Mouse (Mus musculus): ENCODE measurements around the gene Lmod3. TPM values are rescaled to one million over a fixed set of nuclear protein-coding genes. Genes with fewer than 3 reads are reported as not detected.

Lmod3 gene
- total RNA-seq, 2 experiments from 2014 or later: not detected

DNA sequence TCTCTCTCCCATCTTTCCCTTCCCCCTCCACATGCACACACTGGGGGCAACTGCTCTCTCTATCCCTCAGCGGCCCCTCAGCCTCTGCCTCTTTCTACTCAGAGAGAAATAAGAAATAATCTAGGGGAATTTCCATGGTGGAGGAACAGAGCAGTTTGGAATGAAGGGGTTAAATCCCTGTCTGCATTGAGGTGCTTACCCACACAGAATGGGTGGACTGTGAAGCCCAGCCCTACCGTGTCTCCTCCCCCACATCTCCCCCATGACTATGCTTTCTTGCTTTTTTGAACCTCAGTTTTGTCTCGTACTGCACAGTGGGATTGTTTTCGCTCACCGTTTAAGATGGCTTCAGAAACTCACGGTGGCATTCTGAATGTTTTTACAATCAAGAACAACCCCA is 30.2 kb downstream of the Lmod3 start:
- H3K4me3 ChIP-seq: no peak overlapping the region
- intact Hi-C loops (cut with DNase I): no loop called here
- DNase-seq (ENCODE audit: extremely low spot score in 1 of 2, low spot score in 2 of 2): no peak
- H3K27ac ChIP-seq: peak overlapping the region; percentile 5; the same call in 1 of the 2 replicates
- TF ChIP-seq CTCF (IDR thresholded peaks at IDR 0.05): no peak

DNA sequence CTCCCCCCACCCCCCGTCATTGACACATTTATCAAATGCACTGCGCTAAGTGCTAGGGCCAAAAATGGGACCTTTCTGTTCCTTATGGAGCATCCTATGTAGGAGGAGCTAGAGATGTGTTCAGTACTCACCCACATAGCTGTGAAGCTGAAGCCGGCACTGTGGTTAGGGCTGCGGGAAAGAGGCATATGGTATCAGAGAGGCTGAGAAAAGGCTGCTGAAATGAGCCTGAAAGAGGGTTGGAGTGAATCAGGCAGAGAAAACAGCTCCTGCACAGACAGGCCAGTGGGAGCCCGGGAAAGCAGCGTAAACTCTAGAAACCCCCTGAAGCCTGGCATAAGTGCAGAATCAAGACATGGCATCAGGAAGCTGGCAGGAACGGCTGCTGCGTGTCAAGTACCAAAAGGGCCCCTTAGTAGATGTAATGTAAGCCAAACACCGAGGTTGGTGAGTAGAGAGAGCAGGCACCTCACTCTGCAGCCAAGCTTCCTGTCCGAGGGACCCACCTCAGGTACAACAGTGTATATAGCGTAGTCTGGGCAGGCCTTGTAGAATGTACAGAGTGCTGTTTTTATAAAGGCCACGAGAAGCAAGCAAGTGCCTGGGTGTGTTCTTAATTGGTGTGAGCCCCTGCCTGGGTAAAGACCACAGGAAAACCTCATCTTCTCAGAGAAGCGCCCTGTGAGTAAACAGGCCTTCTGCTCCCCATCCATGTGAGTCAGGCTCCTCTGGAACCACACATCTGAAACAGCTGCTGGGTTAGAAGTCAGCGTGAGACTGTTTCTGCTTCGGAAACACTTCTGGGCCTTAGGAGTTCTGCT is 31.1 kb downstream of the Lmod3 start:
- intact Hi-C loops (cut with DNase I): no loop called here
- Histone ChIP-seq H3K4me3 (no peak overlapping the region), H3K27ac (peak overlapping the region; percentile 68)
- peak; percentile 48 to 68 for DNase-seq (ENCODE audit: extremely low spot score in 1 of 2, low spot score in 2 of 2)
- no peak for TF ChIP-seq CTCF (IDR thresholded peaks at IDR 0.05)

DNA sequence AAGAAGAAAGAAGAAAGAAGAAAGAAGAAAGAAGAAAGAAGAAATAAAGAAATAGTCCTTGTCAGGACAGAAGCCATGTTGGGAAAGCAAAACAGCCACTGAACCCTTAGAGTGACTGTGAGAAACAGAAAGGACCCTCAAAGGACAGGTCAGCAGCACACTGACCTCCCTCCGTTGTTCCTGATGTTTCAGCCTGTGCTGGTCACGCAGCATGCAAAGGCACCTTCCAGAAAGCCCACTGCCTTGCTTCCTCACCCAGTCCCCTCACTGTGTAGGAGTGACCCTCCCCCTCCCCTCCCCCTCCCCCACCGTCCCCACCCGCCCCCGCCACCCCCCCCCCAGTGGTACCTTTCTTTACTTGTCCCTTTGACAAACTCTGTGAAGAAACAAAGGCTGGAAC is 31.9 kb downstream of the Lmod3 start:
- DNase-seq (ENCODE audit: extremely low spot score in 1 of 2, low spot score in 2 of 2): no peak
- Histone ChIP-seq H3K4me3 (no peak overlapping the region), H3K27ac (no peak overlapping the region)
- no peak for TF ChIP-seq CTCF (IDR thresholded peaks at IDR 0.05)
- intact Hi-C loops (cut with DNase I): no loop called here

DNA sequence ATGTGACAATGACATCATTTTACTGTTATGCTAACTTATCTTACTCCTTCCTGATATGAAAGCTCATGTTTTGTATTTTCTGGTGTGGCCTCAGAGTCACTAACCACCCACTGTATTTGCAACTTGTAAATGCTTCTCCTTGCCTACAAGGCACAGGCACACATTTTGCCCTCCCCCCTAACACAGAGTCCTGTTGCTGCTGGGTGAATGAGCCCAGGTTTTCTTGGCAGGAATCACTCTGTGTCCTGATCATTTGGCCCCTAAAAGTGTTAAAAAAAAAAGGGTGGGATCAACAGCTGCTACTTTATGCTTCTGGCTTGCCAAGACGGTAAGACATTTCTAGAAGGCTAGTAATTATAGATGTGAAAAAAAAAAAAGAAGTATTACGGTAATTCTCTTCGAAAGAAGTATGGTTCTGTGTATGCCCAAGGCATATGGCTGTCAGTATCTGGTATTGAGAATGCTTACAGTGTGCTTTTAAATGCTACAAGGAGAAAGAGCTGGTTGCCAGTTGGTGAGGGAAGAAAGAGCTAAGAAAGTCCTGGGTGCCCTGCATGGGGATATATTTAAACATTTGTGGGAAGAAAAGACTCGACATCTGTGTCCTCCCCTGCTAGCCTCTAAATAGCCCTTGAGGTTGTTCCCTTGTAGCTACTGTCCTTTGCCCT is 36.3 kb downstream of the Lmod3 start:
- no peak overlapping the region for H3K4me3 ChIP-seq
- peak overlapping the region; percentile 28; the same call in 1 of the 2 replicates for H3K27ac ChIP-seq
- TF ChIP-seq CTCF (IDR thresholded peaks at IDR 0.05): no peak
- no peak for DNase-seq (ENCODE audit: extremely low spot score in 1 of 2, low spot score in 2 of 2)
- intact Hi-C loops (cut with DNase I): no loop called here

DNA sequence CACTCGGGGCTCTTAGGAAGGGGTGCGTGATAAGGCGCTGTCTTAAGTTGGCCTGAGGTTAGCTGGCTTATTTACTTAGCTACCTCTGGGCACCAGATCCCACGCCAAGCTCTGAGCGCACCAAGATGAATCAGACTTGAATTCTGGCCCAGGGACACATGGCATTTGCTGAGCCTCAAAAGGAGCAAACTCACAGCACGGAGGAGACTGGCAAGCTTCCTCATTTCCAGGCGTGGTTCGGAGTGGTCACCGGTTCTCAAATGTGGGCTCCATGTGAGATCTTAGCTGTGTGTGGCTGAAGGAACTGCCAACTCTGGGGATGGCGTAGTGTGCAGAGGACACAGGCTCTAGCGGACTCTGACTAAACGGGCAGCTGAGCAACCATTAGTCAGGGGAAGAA is 40.6 kb downstream of the Lmod3 start:
- peak overlapping the region; percentile 94; the same call in 1 of the 2 replicates for H3K27ac ChIP-seq
- DNase-seq (ENCODE audit: extremely low spot score in 1 of 2, low spot score in 2 of 2): peak; percentile 29 to 61
- TF ChIP-seq CTCF (IDR thresholded peaks at IDR 0.05): no peak

DNA sequence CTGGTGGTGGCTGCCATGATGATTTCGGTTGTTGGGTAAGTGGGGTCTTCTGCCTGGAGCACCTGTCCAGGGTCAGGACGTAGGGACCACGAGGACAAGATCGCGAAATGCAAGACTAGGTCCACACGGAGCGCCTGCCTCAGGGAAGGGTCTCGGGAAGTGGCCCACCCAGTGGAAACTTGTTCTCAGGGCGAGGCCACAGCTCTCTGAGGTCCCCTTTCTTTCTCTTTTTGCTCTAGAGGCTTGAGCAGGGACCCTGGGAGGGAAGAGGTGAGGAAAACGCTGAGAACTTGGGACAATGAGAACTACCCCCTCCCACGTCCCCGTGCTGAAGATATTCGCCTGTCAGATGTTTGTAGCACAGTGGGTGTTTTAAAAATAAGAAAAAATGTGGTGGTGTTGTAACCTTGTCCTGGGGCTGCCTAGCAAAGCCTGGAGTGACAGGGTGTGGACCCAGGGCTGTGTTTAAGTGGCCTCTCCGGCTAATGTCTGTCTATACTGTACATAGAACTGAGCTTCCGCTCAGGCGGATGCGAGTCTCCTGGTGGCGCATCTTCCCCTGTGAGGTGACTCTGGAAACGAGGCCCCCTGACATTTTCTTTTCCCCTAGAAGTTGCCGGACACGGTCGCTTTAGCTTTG is 41.5 kb downstream of the Lmod3 start:
- no peak; the same call in 1 of the 2 replicates for TF ChIP-seq CTCF (IDR thresholded peaks at IDR 0.05)
- Histone ChIP-seq H3K27ac (peak overlapping the region; percentile 94), H3K4me3 (peak overlapping the region; percentile 83)
- intact Hi-C loops (cut with DNase I): no loop called here
- no peak for DNase-seq (ENCODE audit: extremely low spot score in 1 of 2, low spot score in 2 of 2)

More for the DNA sequence above, 40.6 kb downstream of the Lmod3 start:
- peak overlapping the region; percentile 83 for H3K4me3 ChIP-seq
- intact Hi-C loops (cut with DNase I): no loop called here

DNA sequence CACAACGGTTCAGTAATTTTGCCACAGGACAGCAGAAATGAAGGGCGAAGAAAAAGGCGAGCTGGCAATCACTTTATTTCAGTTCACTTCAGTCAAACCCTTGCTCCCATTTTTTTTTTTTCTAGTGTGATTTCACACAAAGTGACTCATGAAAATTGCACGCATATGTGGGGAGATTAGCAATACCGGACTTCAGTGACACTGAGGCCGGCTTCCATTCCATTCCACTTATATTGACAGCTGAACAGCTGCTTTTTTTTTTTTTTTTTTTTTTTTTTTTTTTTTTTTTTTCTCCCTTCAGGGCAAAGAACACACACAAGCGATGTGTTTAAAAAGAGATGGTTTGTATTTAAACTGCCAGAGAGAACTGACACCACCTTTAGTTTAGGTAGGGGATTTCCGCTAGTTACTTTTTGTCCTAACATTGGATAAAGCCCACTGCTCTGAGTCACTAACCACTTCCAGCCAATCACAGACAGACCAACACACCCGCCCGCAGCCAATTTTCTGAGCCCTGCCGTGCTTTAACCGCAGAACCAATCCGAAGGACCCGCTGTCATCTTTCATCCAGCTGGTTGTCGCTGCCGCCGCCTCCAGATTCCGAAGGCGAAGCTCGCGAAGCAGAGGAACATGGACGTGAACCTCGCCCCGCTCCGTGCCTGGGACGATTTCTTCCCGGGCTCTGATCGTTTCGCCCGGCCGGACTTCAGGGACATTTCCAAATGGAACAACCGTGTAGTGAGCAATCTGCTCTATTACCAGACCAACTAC is 42.2 kb downstream of the Lmod3 start, which contains the start of gene Arl6ip5:
Arl6ip5 (plus strand) TSS at position 499 of the 771 bp plus-strand sequence.
- H3K4me3 ChIP-seq: peak within 1 kb of the TSS; percentile 83
- H3K27ac ChIP-seq: peak within 1 kb of the TSS; percentile 94
- TF ChIP-seq CTCF (IDR thresholded peaks at IDR 0.05): no peak
- intact Hi-C loops (cut with DNase I): no loop called here
- DNase-seq (ENCODE audit: extremely low spot score in 1 of 2, low spot score in 2 of 2): peak; percentile 88

DNA sequence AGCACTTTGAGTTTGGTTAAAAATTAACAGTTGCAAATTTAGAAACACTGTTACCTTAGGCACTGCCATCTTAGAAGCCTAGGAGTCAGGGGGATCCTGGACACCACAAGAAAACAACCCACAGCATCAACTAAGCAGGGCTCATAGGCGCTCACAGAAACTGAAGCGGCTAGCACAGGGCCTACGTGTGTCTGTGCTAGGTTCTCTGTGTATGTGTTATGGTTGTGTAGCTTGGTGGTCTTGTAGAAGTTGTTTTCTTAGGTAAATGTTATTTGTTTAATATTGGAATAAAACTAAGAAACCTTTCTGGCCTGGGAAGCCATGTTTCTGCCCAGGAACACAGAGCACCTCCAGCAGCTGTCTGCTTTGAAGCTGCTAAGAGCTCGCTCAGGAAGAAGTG is 42.8 kb downstream of the Lmod3 start:
- intact Hi-C loops (cut with DNase I): no loop called here
- no peak overlapping the region for H3K27ac ChIP-seq
- no peak overlapping the region for H3K4me3 ChIP-seq
- TF ChIP-seq CTCF (IDR thresholded peaks at IDR 0.05): no peak
- DNase-seq (ENCODE audit: extremely low spot score in 1 of 2, low spot score in 2 of 2): no peak

DNA sequence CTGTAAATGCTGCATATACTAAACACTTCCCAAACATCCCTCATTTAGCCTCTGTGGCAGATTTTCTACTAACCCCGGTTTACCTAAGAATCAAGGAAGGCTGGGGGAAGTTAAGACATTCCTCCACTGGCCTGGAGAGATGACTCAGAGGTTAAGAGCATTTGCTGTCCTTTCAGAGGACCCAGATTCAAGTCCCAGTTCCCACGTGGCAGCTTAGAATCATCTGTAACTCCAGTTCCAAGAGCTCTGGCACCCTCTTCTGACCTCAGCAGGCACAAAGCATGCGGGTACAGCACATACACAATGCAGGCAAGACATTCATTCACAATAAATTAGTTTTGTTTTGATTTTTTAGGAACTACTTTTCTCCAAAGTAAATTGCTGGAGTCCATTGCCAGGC is 43.4 kb downstream of the Lmod3 start:
- Histone ChIP-seq H3K4me3 (no peak overlapping the region), H3K27ac (no peak overlapping the region)
- intact Hi-C loops (cut with DNase I): no loop called here
- no peak for DNase-seq (ENCODE audit: extremely low spot score in 1 of 2, low spot score in 2 of 2)
- TF ChIP-seq CTCF (IDR thresholded peaks at IDR 0.05): no peak

DNA sequence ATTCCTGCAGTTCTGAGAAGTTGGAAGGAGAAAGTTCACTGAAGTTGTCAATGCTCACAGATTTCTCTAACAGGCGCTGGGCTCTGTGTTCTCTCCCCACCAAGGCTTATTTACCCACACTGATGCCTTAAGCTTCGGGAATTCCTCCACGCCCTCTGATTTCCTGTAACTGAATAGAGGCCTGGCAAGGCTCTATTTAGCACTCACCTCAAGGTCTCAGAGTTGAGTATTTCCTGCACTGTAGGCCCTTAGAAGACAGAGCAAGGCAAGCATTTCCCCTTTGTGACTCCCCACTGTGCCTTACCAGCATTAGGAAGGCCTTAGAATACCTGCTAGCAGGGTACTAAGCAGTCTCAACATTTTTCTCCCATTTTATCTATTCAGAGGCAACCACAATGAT is 44.2 kb downstream of the Lmod3 start:
- no peak for DNase-seq (ENCODE audit: extremely low spot score in 1 of 2, low spot score in 2 of 2)
- intact Hi-C loops (cut with DNase I): no loop called here
- no peak overlapping the region for H3K4me3 ChIP-seq
- H3K27ac ChIP-seq: peak overlapping the region; percentile 19; the same call in 1 of the 2 replicates
- no peak for TF ChIP-seq CTCF (IDR thresholded peaks at IDR 0.05)

DNA sequence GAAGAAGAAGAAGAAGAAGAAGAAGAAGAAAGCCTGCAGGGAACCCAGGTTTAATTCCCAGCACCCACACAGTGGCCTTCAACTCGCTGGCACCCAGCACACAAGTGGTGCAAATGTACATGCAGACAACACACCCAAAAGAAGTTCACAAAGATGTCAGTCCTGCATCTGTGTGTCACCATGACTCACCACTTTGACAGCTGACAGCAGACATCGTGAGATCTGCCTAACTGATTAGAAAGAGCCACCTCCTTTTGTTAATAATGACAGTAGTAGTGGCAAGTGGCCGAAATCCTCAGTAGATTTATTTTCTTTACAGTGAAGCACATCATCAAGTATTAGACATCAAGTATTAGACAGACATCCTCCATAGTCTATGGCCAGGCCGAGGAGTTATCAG is 45.5 kb downstream of the Lmod3 start:
- Histone ChIP-seq H3K27ac (no peak overlapping the region), H3K4me3 (no peak overlapping the region)
- intact Hi-C loops (cut with DNase I): no loop called here
- no peak for TF ChIP-seq CTCF (IDR thresholded peaks at IDR 0.05)
- DNase-seq (ENCODE audit: extremely low spot score in 1 of 2, low spot score in 2 of 2): no peak

Data from left cerebral cortex, adult 2 months (tissue).